Mouse (Mus musculus) left cerebral cortex, adult 9 months (tissue): Measurements from ENCODE around the gene Strap.
"Not testable (repeated sequence)": the region's sequence is repeated elsewhere in the genome, so short reads cannot be mapped to it uniquely, and the experiment has no call there.

Experiments
- DNase-seq, 2 experiments: peaks; one replicate each; pipeline ENCODE4 v3.0.0; 2022; ENCODE audit warnings: low spot score in 2 of 2

Gene Strap

DNA sequence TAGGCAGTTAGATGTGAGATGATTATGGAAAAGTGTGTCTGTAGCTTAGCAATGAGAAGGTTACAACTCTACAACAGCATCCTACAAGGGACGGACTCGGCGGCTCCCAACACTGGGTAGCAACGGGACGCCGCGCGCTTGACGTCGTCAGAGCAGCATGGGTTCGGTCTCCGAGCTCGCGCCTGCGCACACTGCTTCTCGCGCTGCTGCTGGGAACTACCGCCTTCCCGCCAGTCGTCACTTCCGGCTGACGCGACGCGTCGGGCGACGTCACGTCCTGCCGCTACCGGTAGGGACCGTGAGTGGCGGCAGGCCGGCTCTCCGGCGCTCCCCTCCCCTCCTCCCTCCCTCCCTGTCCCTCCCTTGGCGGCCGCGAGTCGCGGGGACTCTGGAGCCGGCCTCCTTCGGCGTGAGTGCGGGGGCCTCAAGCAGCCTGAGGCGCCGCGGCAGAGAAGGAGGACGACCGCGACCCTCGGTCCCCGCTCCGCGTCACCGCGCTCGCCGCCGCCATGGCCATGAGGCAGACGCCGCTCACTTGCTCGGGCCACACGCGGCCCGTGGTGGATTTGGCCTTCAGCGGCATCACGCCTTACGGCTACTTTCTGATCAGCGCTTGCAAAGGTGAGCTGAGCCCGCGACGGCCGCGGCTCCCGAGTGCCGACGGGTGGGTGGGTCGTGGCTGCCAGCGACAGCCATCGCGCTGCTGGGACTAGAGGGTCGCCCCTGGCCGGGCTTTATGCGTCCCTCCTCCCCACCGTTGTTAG is at the start of gene Strap:
Gene Strap, plus strand, starts transcription at position 233 of the 764 bp plus-strand sequence.
- peak; percentile 81 to 93 for DNase-seq

DNA sequence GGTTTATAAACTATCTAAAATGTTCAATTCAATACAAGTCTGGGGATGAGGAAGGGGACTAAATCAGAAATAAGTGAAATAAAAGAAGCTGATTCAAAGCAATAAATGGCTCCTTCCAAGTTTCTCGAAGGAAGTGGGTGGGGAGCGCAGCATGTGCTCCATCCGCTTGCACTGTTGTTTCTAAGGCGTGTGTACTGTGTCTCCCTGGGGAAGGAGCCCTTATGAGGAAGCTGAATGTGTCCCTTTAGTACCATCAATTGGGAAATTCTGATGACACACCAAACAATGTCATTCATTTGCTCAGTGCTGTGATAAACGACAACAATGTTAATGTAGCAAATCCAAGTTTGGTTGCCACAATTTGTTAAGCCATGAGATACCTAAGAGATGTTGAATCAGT is 47.2 kb upstream of the Strap start:
- no peak for DNase-seq

DNA sequence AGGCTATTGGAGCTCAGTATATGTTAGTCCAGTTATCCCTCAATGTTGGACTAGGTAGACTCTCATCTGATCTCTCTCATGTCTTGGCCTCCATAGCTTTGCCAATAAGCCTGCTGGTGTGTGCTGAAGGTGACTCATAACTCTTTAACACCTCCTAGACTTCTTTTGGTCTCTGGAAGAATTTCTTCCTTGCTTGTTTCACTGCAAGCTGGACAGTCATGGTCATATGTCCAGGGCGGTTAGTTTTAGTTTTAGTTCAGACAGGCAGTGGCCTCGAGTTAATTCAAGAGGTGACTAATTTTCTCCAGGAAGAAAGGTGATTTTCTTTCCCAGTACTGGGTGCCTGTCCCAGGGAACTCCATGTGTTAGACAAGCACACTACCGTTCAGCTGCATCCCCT is 46.8 kb upstream of the Strap start:
- DNase-seq: no peak

DNA sequence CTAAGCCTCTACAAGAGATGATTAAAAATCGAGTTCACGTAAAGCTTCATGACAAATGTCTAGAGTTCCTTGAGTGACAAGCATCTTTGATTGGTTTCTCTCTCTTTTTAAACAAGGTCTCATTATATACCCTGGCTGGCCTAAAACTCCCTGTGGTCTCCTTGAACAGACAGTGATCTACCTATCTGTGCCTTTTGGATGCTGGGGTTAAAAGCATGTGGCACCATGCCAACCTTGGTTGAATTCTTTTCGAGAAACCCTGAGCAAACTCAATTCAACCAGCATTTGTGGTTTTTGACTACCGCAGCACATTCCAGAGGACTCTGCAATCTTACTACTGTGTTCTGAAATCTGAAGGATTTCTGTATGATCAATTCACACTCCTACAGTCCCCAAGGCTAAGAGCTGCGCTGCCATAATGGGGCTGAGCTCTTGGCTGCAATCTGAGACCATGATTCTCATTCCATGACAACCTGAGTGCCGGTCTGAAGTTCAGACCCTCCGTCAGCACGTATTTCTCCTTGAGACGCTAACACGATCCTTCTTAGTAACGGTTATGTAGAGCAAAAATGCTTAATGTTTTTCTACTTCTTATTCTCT is 46.3 kb upstream of the Strap start:
- DNase-seq: no peak

DNA sequence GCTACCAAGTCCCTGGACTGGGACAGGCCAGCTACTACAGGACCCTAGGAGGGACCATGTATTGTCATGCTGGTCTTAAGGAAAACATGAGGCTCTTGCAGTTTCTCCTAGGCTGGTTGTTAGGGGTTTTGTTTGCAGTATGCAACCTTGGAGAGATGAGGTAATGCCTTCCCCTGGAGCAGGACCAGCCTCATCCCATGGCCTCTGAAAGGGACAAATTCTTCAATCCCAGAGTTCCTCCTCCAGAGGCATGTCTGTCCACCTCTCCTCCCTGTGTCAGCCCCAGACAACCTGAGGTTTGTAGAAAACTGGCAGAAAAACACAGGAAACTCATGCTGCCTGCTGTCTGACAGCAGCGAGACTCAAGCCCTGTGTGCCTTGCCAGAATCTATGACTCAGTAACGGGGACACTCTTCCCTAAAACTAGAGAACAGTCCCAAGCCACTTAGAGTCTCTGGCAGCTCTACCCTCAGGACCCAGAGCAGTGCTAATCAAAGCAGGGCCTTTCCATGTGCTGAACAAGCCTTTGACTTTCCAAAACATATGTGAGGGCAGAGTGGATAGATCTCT is 44.2 kb upstream of the Strap start:
- no peak for DNase-seq

DNA sequence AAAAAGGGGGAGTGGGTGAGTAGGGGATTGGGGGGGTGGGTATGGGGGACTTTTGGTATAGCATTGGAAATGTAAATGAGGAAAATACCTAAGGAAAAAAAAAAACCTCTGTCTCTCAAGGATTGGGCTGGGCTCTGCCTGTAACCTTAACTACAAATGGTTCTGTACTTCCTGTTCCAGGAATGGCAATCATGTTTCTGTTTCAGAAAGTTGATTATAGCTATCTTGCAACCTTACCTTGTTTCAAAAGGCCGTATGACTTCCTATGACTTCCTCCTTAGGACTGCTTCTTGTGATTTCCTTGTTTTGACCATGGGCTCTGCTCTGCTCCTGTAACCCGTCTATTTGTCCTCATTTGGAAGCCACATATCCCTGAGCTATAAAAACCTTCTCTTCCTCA is 40.6 kb upstream of the Strap start:
- DNase-seq: no peak

DNA sequence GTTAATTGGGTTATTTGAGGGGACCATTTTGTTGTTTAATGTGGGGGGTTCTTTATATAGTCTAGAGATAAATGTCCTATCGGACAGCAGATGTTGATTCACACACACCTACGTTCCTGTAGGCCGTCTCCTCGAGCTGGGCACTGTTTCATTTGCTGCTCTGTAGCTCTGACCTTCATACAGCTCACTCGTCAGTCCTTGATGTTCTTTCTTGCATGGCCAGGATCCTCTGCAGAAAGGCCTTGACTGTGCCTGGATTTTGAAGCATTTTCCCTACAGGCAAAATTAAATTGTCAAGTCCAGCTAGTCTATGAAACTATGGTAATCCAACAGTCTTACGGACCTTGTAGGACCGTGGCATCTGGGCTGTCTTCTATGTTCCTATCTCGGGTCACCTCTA is 39.8 kb upstream of the Strap start:
- no peak for DNase-seq

DNA sequence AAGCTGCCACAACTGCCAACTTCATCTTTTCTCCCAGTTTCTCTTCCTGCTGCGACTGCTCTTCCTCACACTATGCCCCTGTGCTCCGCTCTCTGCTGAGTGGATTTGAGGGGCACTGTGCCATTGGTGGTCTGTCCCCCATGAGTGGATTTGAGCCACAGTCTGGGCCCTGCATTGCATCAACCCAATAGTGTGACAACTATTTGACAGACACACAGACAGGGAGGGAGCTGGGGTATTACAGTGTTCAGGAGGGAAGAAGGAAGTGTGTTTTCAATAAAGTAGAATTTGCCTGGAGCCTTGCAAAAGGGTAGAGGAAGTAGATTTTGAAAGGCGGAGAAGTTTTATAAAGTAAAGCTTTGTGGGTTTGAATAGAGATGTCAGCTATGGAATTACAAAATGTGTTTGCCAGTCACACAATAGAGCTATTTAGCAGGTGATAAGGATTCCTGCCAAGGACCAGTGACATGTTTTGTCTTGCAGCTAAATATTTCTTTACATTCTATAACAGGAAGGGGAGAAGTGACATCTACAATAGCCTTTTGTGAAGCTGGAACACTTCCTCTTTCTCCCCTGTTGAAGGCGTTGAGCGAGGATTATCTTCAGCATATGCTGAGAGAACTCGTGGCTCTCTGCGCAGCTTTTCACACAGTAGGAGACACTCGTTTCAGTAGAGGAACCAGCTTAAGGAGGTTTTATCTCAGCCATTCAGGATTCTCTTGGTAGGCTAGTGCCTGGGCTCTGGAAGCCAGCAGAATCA is 38.3 kb upstream of the Strap start:
- no peak for DNase-seq

DNA sequence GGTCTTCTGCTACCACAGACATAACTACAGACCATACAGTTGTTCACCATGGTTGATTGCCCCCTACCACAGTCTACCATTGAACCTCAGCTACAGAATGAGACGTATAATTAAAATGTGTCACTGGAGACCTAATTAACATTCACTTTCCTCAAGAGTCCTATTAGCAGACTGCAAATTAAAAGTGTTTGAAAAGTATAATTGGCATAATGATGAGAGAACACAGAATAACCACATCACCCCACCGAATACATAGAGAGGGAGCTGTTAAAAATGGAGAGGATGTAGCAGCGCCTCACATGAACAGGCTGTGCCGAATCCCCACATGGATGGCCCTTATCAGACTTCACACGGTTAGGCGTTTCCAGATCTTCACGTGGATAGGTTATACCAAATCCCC is 35.4 kb upstream of the Strap start:
- DNase-seq: no peak

DNA sequence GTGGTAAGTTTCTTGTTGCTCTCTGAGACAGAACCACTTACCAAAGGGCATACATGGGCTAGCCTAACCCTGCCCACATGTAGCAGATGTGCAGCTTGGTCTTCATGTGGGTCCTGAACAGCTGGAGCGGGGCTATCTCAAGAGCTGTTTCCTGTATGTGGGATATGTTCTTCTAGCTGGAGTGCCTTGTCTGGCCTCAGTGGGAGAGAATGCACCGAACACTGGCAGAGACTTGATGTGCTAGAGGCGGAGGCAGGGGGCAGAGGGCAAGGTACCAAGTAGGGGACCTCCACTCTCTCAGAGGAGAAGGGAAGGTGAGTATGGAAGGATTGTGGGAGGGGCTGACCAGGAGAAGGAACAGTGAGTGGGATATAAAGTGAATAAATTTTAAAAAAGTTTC is 32.7 kb upstream of the Strap start:
- DNase-seq: no peak

DNA sequence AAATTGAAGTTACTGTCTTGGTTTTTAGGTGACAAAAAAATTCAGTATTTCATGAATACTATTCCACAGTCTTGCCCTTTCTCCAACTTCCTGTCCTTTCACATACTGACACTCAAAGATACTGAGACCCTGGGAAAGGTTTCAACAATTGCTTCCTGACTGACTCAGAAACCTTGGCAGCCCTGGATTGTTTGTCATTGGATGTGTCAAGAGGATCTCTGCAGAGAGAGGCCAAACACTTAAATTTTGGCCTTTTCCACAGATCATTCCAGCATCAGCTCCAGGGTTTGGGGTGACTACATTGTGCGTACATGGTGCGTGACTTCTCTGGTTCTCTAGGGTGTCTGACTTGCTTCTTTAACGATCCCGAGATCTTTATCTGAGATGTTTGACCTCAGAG is 32.0 kb upstream of the Strap start:
- no peak for DNase-seq

DNA sequence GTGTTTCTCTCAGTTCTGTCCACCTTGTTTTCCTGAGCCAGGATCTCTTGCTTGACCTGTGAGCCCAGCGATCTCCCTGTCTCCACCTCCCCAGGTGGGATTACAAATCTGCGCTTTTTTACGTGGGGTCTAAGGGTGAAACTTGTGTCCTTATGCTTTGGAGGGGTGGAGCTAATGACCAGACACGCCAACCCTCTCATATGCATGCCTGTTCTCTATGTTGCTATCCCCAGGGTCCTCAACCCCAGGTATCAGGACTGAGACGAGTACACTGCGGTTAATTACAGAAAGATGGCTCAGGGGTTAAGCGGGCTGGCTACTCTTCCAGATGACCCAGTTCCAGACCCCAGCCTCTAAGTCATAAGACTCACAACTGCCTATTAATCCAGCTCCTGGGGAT is 31.4 kb upstream of the Strap start:
- no peak for DNase-seq

DNA sequence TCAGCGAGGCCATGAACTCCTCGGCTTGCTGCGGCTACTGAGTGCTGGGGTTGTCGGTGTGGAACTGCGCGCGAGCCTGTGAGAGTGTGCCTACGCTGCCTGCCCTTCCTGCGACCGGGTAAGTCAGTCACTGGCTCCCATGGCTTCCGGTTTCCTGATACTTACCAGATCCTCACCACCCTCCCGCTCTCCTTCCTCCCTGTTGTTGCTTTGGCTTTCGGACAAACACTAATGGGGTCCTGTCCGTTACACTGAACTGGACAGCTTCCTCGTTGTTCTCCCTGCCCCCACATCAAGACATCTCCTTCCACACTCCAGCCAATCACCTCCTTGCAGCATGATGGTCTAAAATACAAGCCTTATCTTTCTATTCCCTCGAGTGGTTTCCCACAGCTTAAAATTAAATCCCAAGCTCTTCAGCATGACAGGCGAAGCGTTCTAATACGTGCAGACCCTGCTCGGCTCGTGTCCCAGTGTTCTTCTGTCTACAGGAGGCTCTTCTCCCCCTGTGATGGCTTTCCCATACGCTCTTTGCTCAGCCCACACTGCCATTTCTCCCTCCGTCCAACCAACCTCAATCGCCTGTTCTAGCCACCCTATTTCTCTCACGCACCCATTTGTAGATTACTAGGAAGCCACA is 30.5 kb upstream of the Strap start:
- DNase-seq: no peak

DNA sequence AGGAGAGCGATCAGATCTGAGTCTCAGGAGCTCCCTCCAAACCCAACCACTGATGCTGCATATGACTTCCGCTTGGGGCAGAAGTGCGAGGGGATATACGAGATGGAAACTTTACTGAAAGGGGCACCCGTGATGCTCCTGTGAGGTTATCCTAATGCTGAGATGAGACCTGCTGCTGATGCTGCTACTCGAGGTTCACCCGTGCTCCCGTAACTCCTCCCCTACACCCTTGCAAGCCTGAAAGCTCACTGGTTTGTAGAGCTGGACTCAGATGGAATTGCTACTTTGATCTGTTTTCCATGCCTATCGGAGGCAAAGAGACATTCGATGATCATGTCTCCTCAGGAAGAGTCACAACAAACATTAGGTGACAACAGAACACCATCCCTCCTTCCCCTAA is 28.7 kb upstream of the Strap start:
- no peak for DNase-seq

DNA sequence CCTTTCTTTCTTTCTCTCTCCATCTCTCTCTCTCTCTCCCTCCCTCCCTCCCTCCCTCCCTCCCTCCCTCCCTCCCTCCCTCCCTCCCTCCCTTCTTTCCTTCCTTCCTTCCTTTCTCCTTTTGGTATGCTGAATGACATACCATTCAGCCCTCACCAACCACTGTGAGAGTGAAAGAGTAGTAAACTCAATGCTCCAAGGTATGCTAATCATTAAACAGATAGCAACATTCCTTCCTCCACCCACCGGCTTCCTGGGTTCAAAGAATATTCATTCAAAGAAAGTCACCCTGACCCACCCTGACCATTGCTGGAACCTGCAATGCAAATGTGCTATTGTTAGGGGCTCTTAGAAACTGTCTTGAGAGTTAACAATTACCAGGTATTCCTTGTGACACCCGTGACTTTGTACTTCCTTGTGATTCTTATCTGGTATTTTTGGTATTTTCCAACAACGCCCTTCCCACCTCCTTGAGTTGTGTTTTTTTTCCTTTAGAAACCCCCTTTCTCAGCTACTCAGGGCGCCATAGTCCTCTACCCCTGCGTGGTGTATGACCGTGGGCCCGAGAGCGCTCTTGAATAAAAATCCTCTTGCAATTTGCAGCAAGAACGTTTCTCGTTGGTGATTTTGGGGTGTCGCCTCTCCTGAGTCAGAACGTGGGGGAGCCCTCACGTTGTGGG is 26.0 kb upstream of the Strap start:
- DNase-seq: not testable (repeated sequence)

DNA sequence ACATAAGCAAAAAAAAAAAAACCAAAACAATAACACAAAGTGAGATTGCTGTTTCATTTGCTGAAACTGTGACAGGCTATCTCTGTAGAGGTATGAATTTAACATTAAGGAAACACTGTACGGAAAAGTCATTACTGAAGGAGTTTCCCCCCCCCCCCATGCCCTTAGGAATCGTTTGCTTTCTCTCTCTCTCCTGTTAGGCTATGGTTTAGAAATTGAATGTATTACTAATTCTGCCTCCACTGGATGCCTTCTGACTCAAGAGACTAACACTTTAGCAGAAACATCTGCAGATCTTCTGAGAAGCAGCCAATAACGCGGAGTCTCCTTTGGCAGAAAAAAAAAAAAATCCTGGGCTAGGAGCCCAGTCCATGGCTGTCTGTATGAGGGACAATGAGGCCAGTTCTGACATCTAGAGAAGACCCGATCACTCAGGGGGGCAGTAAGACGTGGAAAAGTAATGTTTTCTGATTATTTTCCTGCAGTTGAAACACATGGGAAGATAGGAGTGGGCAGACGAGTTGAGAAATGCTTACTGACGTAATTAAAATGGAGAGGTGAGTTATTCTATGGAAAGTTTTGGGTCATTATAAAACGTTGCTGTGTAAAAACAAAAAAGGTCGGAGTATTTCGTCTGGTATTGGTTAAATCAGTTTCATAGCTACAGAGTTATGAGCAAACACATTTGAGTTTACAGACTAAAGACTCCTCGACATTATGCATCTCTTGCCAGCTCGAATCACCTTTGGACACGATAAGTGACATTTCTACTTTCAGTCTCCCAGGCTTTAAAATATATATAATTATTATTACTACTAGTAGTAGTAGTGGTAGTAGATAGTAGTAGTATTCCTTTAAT is 24.5 kb upstream of the Strap start:
- DNase-seq: no peak

DNA sequence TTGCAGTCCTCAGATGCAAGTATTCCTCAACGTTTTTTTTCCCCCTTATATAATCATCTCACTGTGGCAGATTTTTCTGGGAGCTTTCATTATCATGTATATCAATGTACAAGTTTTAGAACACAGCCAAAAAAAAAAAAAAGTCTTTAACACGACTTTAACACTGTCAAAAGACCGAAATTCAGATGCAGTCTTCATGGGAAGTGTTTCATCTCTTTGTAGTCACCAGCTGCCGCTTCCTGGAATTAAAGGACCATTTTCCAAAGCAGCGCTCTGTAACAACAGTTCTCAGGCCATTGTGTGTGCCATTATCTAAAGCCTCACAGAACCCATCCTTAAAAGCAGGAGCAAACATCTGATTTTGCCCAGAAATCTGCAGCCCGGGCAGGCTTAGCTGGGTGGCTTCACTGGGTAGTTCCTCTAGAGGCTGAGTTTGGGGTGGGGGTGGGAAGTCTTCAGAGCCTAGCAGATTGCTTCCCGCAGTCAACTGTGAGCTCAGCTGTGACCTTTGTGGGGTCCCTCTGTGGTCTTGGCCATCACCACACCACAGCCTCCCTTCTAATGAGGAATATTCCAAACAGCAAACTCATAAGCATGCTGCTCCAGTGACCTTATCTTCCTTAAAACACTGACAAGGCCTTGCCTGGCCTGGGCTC is 22.1 kb upstream of the Strap start:
- DNase-seq: no peak

DNA sequence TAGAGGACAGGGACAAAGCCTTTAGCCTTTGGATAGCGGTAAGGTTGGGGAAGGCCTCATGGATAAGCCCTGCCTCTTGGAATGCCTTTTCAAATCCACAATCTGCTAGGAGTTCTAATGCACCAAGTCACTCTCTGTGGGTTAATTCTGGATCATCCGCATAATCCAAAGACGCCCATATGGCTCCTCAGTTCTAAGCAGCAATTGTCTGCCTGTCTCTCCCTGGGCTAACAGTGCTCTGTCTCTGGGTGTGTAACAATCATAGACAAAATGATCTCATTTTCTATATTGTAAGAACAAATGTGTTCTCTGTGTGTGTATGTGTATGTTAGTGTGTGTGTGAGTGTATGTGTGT is 21.6 kb upstream of the Strap start:
- DNase-seq: no peak

DNA sequence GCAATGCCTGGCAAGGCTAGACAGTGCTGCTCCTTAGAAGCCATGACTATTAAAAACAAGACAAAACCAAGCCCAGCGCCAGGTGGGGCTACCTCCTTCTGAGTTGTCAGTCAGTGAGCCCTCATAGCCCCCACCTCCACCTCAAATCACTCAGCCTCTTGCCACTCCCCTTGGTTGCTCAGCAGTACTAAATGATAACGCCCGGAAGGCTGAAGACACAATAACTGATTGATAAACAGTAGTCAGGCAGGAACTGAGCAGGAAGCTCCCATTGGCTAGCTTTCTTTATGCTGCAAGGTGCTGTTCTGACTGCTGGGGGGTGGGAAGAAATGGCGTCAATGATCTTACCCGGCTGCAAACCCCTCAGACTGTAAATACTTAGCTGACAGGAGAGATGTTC is 18.1 kb upstream of the Strap start:
- no peak for DNase-seq

DNA sequence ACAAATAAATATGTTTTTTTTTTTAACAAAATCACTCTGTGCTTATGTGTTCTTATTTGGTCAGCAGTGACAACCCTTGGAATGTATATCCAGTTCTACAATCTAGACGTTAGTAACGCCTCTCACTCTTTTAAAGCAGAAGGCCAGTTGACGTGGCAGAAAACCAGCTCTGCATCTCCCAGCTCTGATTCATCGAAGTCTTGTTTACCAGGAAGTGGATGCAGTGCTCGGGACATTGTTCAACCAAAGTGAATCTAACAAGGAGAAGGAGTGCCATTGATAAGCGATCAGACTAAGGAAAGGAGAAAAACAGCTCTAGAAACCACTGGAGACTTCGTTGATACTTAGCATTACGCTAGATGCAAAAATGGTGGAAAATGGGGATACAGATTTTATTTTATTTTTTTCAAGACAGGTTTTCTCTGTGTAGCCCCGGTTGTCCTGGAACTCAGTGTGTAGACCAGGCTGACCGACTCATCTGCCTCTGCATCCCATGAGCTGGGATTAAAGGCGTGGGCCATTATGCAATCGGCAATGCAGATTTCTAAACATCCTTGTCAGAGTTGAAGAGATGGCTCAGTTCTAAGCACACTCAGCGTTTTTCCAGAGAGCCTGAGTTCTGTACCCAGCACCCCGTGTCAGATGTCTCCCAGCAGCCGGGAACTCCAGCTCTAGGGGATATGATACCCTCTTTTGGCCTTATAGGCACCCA is 12.5 kb upstream of the Strap start:
- no peak for DNase-seq
